Mouse (Mus musculus): Measurements from ENCODE around the gene Tnxb. TPM values are rescaled to one million over a fixed set of nuclear protein-coding genes. Genes with fewer than 3 reads are reported as not detected.

Gene Tnxb
- polyA plus RNA-seq, 1 experiment from 2014 or later = 0.14 TPM

DNA sequence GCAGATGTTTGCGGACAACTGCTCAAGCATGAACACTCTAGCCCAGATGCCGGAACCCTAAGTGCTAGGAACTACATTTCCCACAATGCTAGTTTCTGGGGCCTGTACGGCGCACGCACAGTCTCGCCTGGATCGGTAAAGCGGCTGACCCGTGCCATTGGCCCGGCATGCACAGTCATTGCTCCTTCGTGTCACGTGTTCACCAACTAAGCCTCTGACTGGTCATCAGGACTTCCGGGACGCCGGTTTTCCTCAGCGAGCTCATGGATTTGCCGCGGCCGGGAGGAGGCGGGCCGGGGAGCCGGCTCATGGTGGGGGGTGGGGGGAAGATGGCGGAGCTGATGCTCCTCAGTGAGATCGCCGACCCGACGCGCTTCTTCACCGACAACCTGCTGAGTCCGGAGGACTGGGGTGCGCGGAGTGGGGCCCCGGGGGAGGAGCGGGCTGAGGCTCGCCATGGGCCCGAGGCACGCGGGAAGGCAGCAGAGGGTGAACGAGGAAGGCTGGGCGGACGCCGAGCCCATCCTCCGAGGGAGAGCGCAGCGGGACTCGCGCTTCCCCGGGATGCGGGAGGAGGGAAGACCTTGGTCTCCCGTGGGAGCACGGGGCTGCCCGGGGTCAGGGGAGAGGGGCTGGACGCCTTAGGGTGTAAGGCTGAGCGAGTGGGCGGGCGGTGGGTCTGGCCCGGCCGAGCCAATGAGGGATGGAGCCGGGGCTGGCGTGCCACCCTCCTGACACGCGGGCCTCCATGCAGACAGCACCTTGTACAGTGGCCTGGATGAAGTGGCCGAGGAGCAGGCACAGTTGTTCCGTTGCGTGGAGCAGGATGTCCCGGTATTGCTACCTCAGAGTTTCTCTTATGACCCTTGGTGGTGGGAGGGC is 23.2 kb upstream of the Tnxb start, which contains the start of gene Atf6b:
Atf6b (plus strand) TSS at position 241 of the 882 bp plus-strand sequence.
- Histone ChIP-seq H3K4me3 (ENCODE audit: low read depth, low read length) (peak within 1 kb of the TSS; percentile 88), H3K4me1 (ENCODE audit: control insufficient read depth, insufficient read depth, low read length) (peaks cover 29% of the 10 kb centered on the region), H3K36me3 (ENCODE audit: control insufficient read depth, insufficient read depth, low read length) (peaks cover 24% of the 10 kb centered on the region), H3K9ac (ENCODE audit: low read depth, low read length) (peak within 1 kb of the TSS; percentile 91), H3K27me3 (ENCODE audit: control insufficient read depth, insufficient read depth, low read depth, low read length) (no peaks in the 10 kb centered on the region), H3K4me2 (ENCODE audit: low read length) (peak within 1 kb of the TSS; percentile 71), H3K9me3 (replicated peaks; ENCODE audit: control insufficient read depth, low read length, poor library complexity, severe bottlenecking) (no peaks in the 10 kb centered on the region), H3K27ac (ENCODE audit: low read length) (peak within 1 kb of the TSS; percentile 86)
- peak; percentile 96 for ATAC-seq
- under 1% methylated on average over 62 of the region's 66 CpGs for WGBS

DNA sequence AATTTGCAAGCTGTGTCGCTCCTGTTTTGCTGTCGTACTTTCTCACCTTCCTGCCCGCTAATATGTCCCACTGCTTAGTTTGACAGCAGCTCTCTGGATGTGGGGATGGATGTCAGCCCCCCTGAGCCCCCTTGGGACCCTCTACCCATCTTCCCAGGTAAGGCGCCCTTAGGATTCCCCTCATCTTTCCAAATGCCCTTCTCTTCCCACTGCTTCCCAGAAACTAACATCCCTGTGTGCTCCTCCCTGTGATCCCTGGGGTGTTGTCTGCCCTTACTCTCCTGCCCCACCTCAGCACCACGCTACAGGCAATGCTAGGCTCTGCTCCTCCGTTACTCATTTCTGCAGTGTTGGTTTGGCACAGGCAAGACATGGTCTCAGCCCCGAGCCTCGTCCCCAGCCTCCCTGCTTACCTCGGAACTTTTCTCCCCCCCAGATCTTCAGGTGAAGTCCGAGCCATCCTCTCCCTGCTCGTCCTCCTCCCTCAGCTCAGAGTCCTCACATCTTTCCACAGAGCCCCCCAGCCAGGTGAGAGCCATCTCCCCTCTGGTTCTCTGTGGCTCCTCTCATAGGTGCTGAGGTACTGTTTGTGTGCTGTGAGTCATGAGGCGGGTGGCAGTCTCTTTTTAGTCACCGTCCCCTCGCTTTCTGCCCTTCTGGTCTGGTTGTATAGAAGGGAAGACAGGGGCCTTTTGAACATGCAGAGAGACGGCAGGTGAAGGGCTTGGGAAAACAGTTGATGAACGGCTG is 22.0 kb upstream of the Tnxb start:
- peak overlapping the region; percentile 71 for H3K4me2 ChIP-seq (ENCODE audit: low read length)
- H3K9ac ChIP-seq (ENCODE audit: low read depth, low read length) = peak overlapping the region; percentile 91; the same call in 1 of the 2 replicates
- H3K9me3 ChIP-seq (replicated peaks; ENCODE audit: control insufficient read depth, low read length, poor library complexity, severe bottlenecking) = no peaks in the 10 kb centered on the region
- peak overlapping the region; percentile 88; the same call in 1 of the 2 replicates for H3K4me3 ChIP-seq (ENCODE audit: low read depth, low read length)
- peaks cover 29% of the 10 kb centered on the region for H3K4me1 ChIP-seq (ENCODE audit: control insufficient read depth, insufficient read depth, low read length)
- no peak overlapping the region for H3K27ac ChIP-seq (ENCODE audit: low read length)
- peaks cover 30% of the 10 kb centered on the region for H3K36me3 ChIP-seq (ENCODE audit: control insufficient read depth, insufficient read depth, low read length)
- H3K27me3 ChIP-seq (ENCODE audit: control insufficient read depth, insufficient read depth, low read depth, low read length) = no peaks in the 10 kb centered on the region
- ATAC-seq = no peak
- 88% methylated on average over 16 of the region's 16 CpGs for WGBS

DNA sequence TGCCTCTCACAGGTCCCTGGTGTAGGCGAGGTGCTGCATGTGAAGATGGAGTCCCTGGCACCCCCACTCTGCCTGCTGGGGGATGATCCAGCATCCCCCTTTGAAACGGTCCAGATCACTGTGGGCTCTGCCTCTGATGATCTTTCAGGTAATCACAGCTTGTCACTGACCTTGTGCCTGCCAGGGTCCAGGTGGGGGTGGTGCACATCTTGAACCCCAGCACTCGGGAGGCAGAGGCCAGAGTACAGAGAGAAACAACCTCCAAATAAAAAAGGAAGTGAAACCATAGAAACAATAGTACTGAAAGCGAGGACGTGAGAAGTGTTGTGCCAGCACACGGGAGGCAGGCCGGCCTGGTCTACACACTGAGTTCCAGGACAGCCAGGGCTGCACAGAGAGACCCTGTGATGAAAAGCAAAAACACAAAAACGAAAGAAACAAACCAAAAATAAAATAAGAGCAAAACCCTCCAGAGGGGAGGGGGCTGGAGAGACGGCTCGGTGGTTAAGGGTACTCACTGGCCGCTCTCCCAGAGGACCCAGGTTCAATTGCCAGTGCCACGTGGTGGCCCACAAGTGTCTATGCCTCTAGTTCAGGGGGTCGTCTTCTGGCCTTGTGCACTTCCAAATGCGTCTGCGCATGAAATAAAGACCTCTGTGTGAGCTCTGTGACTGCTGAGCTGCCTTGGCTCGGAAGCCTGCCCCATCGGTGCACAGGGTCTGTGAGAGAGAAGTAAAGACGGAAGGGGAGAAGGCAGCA is 21.1 kb upstream of the Tnxb start:
- ATAC-seq = no peak
- H3K36me3 ChIP-seq (ENCODE audit: control insufficient read depth, insufficient read depth, low read length) = peaks cover 36% of the 10 kb centered on the region

DNA sequence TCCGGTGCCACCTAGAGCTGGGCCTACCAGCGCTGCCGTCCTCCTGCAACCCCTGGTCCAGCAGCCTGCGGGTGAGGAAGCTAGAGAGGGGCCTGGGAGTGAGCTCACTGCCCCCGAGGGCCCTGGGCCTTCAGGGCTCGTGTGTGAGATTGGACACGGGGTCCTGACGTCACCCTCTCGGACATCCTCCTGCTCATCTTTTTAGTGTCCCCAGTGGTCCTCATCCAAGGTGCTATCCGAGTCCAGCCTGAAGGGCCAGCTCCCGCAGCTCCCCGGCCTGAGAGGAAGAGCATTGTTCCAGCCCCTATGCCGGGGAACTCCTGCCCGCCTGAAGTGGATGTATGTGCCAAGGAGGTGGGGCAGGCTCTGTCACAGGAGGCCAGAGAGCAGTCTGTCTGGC is 19.6 kb upstream of the Tnxb start:
- Histone ChIP-seq H3K4me3 (ENCODE audit: low read depth, low read length) (no peak overlapping the region), H3K27me3 (ENCODE audit: control insufficient read depth, insufficient read depth, low read depth, low read length) (no peaks in the 10 kb centered on the region), H3K27ac (ENCODE audit: low read length) (no peak overlapping the region), H3K36me3 (ENCODE audit: control insufficient read depth, insufficient read depth, low read length) (peaks cover 37% of the 10 kb centered on the region), H3K4me1 (ENCODE audit: control insufficient read depth, insufficient read depth, low read length) (peaks cover 20% of the 10 kb centered on the region), H3K4me2 (ENCODE audit: low read length) (no peak overlapping the region), H3K9ac (ENCODE audit: low read depth, low read length) (no peak overlapping the region), H3K9me3 (replicated peaks; ENCODE audit: control insufficient read depth, low read length, poor library complexity, severe bottlenecking) (no peaks in the 10 kb centered on the region)
- ATAC-seq = no peak
- WGBS = 93% methylated on average over 14 of the region's 14 CpGs

More for the DNA sequence above, 21.1 kb upstream of the Tnxb start:
- no peak overlapping the region for H3K27ac ChIP-seq (ENCODE audit: low read length)
- H3K27me3 ChIP-seq (ENCODE audit: control insufficient read depth, insufficient read depth, low read depth, low read length) = no peaks in the 10 kb centered on the region
- no peak overlapping the region for H3K4me2 ChIP-seq (ENCODE audit: low read length)
- peaks cover 28% of the 10 kb centered on the region for H3K4me1 ChIP-seq (ENCODE audit: control insufficient read depth, insufficient read depth, low read length)
- no peak overlapping the region for H3K4me3 ChIP-seq (ENCODE audit: low read depth, low read length)
- 90% methylated on average over 18 of the region's 18 CpGs for WGBS
- H3K9ac ChIP-seq (ENCODE audit: low read depth, low read length) = no peak overlapping the region
- no peaks in the 10 kb centered on the region for H3K9me3 ChIP-seq (replicated peaks; ENCODE audit: control insufficient read depth, low read length, poor library complexity, severe bottlenecking)

DNA sequence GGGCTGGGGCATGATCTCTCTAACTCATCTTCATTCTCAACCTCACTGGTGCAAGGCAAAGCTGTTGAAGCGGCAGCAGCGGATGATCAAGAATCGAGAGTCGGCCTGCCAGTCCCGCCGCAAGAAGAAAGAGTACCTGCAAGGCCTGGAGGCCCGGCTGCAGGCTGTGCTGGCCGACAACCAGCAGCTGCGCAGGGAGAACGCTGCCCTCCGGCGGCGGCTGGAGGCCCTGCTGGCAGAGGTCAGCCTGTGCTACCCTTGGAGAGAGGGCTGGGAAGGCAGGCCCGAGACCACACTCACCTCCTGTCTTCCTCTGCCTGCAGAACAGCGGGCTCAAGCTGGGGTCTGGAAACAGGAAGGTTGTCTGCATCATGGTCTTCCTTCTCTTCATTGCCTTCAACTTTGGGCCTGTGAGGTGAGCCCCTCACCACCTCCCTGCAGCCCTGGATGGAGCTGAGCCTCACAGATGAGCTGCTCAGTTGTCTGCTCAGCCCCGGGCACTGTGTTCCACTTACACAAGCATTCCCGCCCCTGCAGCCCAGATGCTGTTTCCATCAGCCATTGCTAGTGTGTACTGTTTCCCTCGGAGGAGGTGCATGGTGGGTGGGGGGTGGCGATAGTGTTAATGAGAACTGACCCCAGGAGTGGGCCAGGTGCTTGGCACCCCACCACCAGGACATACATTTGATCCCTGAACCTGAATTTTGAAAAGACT is 18.7 kb upstream of the Tnxb start:
- peaks cover 37% of the 10 kb centered on the region for H3K36me3 ChIP-seq (ENCODE audit: control insufficient read depth, insufficient read depth, low read length)
- H3K4me2 ChIP-seq (ENCODE audit: low read length) = no peak overlapping the region
- WGBS = 51% methylated on average over 19 of the region's 19 CpGs

DNA sequence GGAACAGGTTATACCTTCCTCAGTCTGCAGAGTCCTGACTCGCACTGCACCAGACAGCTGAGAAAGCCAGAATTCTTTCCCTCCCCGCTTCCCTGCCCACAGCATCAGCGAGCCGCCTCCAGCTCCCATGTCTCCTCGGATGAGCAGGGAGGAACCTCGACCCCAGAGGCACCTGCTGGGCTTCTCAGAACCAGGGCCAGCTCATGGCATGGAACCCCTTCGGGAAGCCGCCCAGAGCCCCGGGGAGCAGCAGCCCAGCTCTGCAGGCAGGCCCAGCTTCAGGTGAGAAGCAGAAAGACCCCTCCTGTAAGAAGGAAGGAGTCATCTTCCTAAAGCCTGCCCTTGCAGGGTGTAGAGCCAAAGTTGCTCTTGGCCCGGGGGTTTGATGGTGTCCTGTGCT is 17.8 kb upstream of the Tnxb start:
- Histone ChIP-seq H3K27me3 (ENCODE audit: control insufficient read depth, insufficient read depth, low read depth, low read length) (no peaks in the 10 kb centered on the region), H3K9ac (ENCODE audit: low read depth, low read length) (no peak overlapping the region), H3K36me3 (ENCODE audit: control insufficient read depth, insufficient read depth, low read length) (peaks cover 37% of the 10 kb centered on the region), H3K4me2 (ENCODE audit: low read length) (no peak overlapping the region), H3K9me3 (replicated peaks; ENCODE audit: control insufficient read depth, low read length, poor library complexity, severe bottlenecking) (no peaks in the 10 kb centered on the region), H3K4me3 (ENCODE audit: low read depth, low read length) (no peak overlapping the region), H3K4me1 (ENCODE audit: control insufficient read depth, insufficient read depth, low read length) (peaks cover 10% of the 10 kb centered on the region), H3K27ac (ENCODE audit: low read length) (no peak overlapping the region)
- WGBS = 92% methylated on average over 10 of the region's 10 CpGs
- no peak for ATAC-seq

More for the DNA sequence above, 18.7 kb upstream of the Tnxb start:
- Histone ChIP-seq H3K27ac (ENCODE audit: low read length) (no peak overlapping the region), H3K27me3 (ENCODE audit: control insufficient read depth, insufficient read depth, low read depth, low read length) (no peaks in the 10 kb centered on the region), H3K4me3 (ENCODE audit: low read depth, low read length) (no peak overlapping the region), H3K9me3 (replicated peaks; ENCODE audit: control insufficient read depth, low read length, poor library complexity, severe bottlenecking) (no peaks in the 10 kb centered on the region), H3K4me1 (ENCODE audit: control insufficient read depth, insufficient read depth, low read length) (peaks cover 11% of the 10 kb centered on the region), H3K9ac (ENCODE audit: low read depth, low read length) (no peak overlapping the region)
- no peak for ATAC-seq

DNA sequence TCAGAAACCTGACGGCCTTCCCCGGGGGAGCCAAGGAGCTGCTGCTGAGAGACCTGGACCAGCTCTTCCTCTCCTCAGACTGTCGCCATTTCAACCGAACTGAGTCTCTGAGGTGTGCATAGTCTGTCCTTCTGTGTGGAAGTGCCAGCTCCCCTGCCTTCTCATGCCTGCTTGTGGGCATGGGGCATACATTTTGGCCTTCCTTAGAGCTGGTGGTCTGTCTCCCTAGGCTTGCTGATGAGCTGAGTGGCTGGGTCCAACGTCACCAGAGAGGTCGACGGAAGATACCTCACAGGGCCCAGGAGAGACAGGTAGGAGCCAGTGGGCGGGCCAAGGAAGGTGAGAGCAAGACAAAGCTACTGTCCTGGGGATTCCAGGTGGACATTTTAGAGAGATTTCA is 17.4 kb upstream of the Tnxb start:
- Histone ChIP-seq H3K4me2 (ENCODE audit: low read length) (no peak overlapping the region), H3K9ac (ENCODE audit: low read depth, low read length) (no peak overlapping the region), H3K4me3 (ENCODE audit: low read depth, low read length) (no peak overlapping the region), H3K9me3 (replicated peaks; ENCODE audit: control insufficient read depth, low read length, poor library complexity, severe bottlenecking) (no peaks in the 10 kb centered on the region), H3K27ac (ENCODE audit: low read length) (no peak overlapping the region), H3K27me3 (ENCODE audit: control insufficient read depth, insufficient read depth, low read depth, low read length) (no peaks in the 10 kb centered on the region), H3K36me3 (ENCODE audit: control insufficient read depth, insufficient read depth, low read length) (peaks cover 37% of the 10 kb centered on the region), H3K4me1 (ENCODE audit: control insufficient read depth, insufficient read depth, low read length) (peaks cover 6% of the 10 kb centered on the region)
- ATAC-seq = no peak
- WGBS = 93% methylated on average over 8 of the region's 8 CpGs

DNA sequence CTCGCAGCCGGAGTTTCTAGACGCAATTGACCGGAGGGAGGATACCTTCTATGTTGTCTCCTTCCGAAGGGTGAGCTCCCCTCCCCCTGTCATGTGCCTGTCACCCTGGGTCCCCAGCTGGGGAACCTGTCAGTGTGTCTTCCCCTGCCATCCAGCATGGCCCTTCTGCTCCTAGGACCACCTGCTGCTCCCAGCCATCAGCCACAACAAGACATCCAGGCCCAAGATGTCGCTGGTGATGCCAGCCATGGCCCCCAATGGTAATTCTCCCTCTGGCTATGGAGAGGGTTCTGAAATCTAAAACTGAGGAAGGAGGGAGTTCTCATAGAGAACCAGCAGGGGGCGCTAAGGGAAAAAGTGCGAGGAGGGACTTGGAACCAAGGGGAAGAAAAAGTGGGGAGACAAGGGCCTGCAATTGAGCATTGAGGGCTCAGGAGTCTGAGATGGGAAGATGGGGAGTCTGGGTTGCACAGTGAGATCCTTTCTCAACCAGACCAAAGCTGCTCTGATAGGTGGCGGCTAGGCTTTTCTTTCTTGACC is 16.5 kb upstream of the Tnxb start:
- H3K4me1 ChIP-seq (ENCODE audit: control insufficient read depth, insufficient read depth, low read length) = no peaks in the 10 kb centered on the region
- no peaks in the 10 kb centered on the region; the same call in 1 of the 2 replicates for H3K27me3 ChIP-seq (ENCODE audit: control insufficient read depth, insufficient read depth, low read depth, low read length)
- H3K9me3 ChIP-seq (replicated peaks; ENCODE audit: control insufficient read depth, low read length, poor library complexity, severe bottlenecking) = no peaks in the 10 kb centered on the region
- ATAC-seq = no peak
- H3K4me3 ChIP-seq (ENCODE audit: low read depth, low read length) = no peak overlapping the region
- no peak overlapping the region for H3K4me2 ChIP-seq (ENCODE audit: low read length)
- 58% methylated on average over 9 of the region's 9 CpGs for WGBS
- no peak overlapping the region for H3K27ac ChIP-seq (ENCODE audit: low read length)
- peaks cover 37% of the 10 kb centered on the region for H3K36me3 ChIP-seq (ENCODE audit: control insufficient read depth, insufficient read depth, low read length)
- H3K9ac ChIP-seq (ENCODE audit: low read depth, low read length) = no peak overlapping the region

Data from midbrain, embryonic 16.5 days (tissue).